Comparison of ENCODE assay signal across 13 mouse cellular contexts in the genomic region with DNA sequence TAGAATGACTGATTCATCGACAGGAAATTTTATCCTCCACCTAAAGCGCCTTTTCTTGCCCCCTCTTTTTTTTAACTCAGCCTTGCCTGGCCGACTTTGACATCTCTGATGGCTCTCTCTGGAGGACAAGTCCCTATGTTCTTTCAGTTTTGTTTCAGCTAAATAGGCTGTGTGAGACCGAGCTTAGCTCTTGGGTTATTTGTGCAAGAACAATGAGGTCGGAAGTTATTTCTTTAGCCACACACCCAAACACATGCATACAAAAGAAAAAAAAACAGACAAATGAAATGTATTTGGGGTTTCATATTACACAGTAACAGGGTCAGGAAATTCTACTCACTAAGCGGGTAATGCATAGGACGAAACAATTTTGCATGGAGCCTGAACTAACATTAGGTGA.
DNase-seq lines count a peak whose midpoint lies in the region; ATAC-seq and TF ChIP-seq lines count a peak whose summit lies in the region.
"Had no signal": no experiment of that assay in that cellular context is flagged by ENCODE, and none has a peak within 500 bp of the region (broad histone marks: within the 10 kb centered on the region; RNA-seq: fewer than 3 reads in every experiment).

No protein-coding gene starts in this region.

- H3K9me3 ChIP-seq in lung, embryonic 16.5 days (ENCODE audit: control insufficient read depth, low read length) = no peaks in the 10 kb centered on the region
- H3K9me3 ChIP-seq: limb, embryonic 15.5 days had no signal

- TF ChIP-seq CTCF in kidney, adult 2 months (conservative IDR thresholded peaks at IDR 0.05; ENCODE audit: insufficient read depth, insufficient read length, low read depth, low read length) = no peak

- no peaks in the 10 kb centered on the region for H3K36me3 ChIP-seq in kidney, adult 2 months (ENCODE audit: control insufficient read depth, insufficient read depth, low read length)
- no peaks in the 10 kb centered on the region for H3K36me3 ChIP-seq in lung, embryonic 16.5 days (ENCODE audit: control insufficient read depth, insufficient read depth, low read length)
- H3K36me3 ChIP-seq: limb, embryonic 15.5 days had no signal

- H3K4me1 ChIP-seq in kidney, adult 2 months (ENCODE audit: control insufficient read depth, insufficient read depth, low read length) = no peaks in the 10 kb centered on the region; the same call in 1 of the 2 replicates
- no peaks in the 10 kb centered on the region; the same call in 1 of the 2 replicates for H3K4me1 ChIP-seq in lung, embryonic 16.5 days (replicated peaks; ENCODE audit: control insufficient read depth, insufficient read depth, low read length)

- peak overlapping the region; percentile 28; the same call in 1 of the 2 replicates for H3K9ac ChIP-seq in lung, embryonic 16.5 days (ENCODE audit: low read length)
- H3K9ac ChIP-seq: limb, embryonic 15.5 days had no signal

- H3K4me3 ChIP-seq in kidney, adult 2 months (ENCODE audit: insufficient read depth, low read depth, low read length) = peak overlapping the region; percentile 37; the same call in 1 of the 2 replicates
- H3K4me3 ChIP-seq in lung, embryonic 16.5 days (ENCODE audit: low read length) = no peak overlapping the region
- H3K4me3 ChIP-seq: limb, embryonic 15.5 days had no signal

- peak; percentile 35 for DNase-seq in embryo, embryonic 9.5 days (ENCODE audit: extremely low spot score)
- no peak for DNase-seq in embryo, embryonic 10 days (ENCODE audit: low spot score)
- peak; percentile 55 for DNase-seq in kidney, adult 2 months
- DNase-seq in kidney, adult 11 months = no peak
- DNase-seq in lung, postnatal 4 days = no peak
- DNase-seq in mesoderm, embryonic 11.5 days (ENCODE audit: low read depth, low spot score) = peak; percentile 18
- DNase-seq in urinary bladder, postnatal 25 days (ENCODE audit: low spot score) = no peak
- DNase-seq: cerebellum, adult 2 months; heart, postnatal 14 days; right cerebral cortex, postnatal 14 days had no signal

- no peak overlapping the region; the same call in 1 of the 2 replicates for H3K4me2 ChIP-seq in lung, embryonic 16.5 days (ENCODE audit: low read depth, low read length)
- H3K4me2 ChIP-seq: limb, embryonic 15.5 days had no signal

- 42% methylated on average over 7 of the region's 7 CpGs for WGBS in kidney, adult 2 months
- WGBS in lung, embryonic 16.5 days = 36% methylated on average over 7 of the region's 7 CpGs

- peak overlapping the region; percentile 89 for H3K27ac ChIP-seq in kidney, adult 2 months (ENCODE audit: insufficient read depth, low read depth, low read length)
- H3K27ac ChIP-seq in lung, embryonic 16.5 days (ENCODE audit: low read length) = peak overlapping the region; percentile 27; the same call in 1 of the 2 replicates
- H3K27ac ChIP-seq: limb, embryonic 15.5 days; macrophage had no signal

- no peak for TF ChIP-seq POLR2A in kidney, adult 2 months (IDR thresholded peaks at IDR 0.05; ENCODE audit: low read depth, low read length)

- no peaks in the 10 kb centered on the region for H3K27me3 ChIP-seq in kidney, adult 2 months (replicated peaks; ENCODE audit: control insufficient read depth, insufficient read depth, low read length)
- H3K27me3 ChIP-seq in lung, embryonic 16.5 days (ENCODE audit: control insufficient read depth, insufficient read depth, low read depth, low read length) = peaks cover 11% of the 10 kb centered on the region

- ATAC-seq in lung, embryonic 16.5 days (ENCODE audit: low read depth) = no peak

Comparison
In these comparisons a context has a peak if more than half of its experiments do, and no peak if none do; other contexts are left out.
1. DNase-seq: peak in embryo, embryonic 9.5 days (single experiment), kidney, adult 2 months (single experiment) and mesoderm, embryonic 11.5 days (single experiment); none in embryo, embryonic 10 days (single experiment), kidney, adult 11 months (single experiment), lung, postnatal 4 days (0 of 2) and urinary bladder, postnatal 25 days (single experiment).